Mouse (Mus musculus): Measurements from ENCODE around the gene Cep85l.

DNA sequence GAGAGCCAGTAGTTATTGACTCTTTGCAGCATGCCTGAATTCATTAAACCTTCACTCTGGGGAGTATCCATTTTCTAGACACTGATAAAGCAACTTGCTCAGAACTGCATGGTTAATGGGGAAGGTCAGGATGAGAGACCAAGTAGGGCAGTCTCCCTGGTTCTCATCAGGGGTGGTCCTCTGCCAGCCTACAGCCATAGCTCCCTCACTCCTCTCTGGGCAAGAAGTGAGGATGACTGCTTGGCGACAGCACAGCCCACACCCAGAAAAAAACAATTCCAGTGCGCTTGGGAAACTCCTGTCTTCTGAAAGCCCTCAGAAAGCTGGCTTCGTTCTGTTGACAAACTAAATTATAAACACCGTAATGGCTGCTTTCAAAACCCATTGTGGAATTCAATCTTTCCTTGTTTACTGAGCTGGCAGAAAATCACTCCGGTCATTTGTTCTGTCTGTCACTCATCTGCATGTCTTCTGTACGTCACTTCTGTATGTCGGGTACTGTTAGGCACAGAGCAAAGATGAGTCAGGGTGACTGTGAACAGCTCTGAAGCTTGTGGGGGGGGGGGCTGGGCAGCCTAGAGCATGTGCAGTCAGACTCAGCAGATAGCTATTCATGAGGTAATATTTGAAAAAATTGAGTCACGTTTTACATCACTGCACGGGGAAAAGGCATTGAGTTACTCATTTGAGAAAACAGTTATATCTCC is 15.3 kb upstream of the Cep85l start:
- TF ChIP-seq CTCF (IDR thresholded peaks at IDR 0.05; ENCODE audit: low read depth, low read length) = no peak
- TF ChIP-seq POLR2A (IDR thresholded peaks at IDR 0.05; ENCODE audit: extremely low read depth, insufficient read depth, low read length) = no peak

Data from liver, adult 2 months (tissue).